Mouse (Mus musculus) testis, adult 2 months (tissue): ENCODE data around the gene Hectd4.

ENCODE experiments used
- CTCF ChIP-seq: fragments of 200-500 bp; IDR thresholded peaks from 2 replicates; pipeline ENCODE4 v1.5.1; 2012; ENCODE audit warnings: low read depth, mild to moderate bottlenecking, inconsistent platforms, low read length, moderate library complexity; ENCODE audit not compliant: control insufficient read depth, insufficient read depth, insufficient replicate concordance
- POLR2A ChIP-seq: fragments of 200-500 bp; IDR thresholded peaks from 2 replicates; pipeline ENCODE4 v1.6.1; 2012; ENCODE audit warnings: low read depth, mild to moderate bottlenecking, inconsistent platforms, low read length, moderate library complexity; ENCODE audit not compliant: control insufficient read depth

DNA sequence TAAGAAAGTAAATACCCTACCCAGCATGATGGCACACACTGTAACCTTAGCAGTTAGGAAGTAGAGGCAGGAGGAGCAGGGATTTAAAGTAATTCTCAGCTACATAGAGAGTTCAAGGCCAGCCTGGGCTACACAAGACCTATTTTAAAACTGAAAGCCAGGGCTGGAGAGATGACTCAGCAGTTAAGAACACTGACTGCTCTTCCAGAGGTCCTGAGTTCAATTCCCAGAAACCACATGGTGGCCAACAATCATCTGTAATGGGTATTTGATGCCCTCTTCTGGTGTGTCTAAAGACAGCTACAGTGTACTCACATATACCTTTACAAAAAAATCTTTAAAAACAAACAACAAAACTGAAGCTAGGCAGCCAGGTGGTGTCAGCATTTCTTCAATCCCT, 169.7 kb downstream of the Hectd4 start:
- TF ChIP-seq CTCF, result no peak
- TF ChIP-seq POLR2A, result no peak
